Mouse (Mus musculus): ENCODE results near the gene Elovl2.

DNA sequence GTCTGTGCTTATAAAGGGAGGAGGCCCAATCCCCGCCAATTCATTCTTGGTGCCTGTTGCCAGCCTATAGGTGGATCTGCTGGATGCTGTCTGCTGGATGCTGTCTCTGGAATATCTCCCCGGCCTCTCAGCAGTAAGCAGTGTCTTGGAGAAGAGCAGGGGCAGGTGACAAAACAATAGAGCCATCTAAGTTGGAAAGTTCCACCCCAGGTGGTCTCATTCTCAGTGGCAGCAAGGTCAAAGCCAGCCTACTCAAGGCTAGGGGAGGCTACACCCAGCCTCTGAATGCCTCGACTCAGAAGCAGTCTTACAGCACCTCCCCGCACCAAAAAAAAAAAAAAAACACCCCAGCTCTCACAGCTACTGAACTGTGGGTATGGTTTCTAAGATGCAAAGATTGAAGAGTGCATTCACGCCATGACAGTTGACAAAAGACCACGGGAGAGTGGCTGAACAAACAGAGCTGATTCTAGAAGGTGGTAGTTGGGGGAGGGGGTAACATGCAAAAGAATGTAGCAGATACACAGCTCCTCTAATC is 74.7 kb downstream of the Elovl2 start:
- TF ChIP-seq CTCF (IDR thresholded peaks at IDR 0.05; ENCODE audit: control insufficient read depth, insufficient read depth, insufficient replicate concordance, low read depth, low read length) (no peak), POLR2A (IDR thresholded peaks at IDR 0.05; ENCODE audit: control insufficient read depth, low read depth, low read length) (no peak)
